Mouse (Mus musculus): ENCODE data around the gene Tekt1. TPM values are rescaled to one million over a fixed set of nuclear protein-coding genes. Genes with fewer than 3 reads are reported as not detected.

Tekt1 gene
- polyA plus RNA-seq, 2 experiments, result not detected

DNA sequence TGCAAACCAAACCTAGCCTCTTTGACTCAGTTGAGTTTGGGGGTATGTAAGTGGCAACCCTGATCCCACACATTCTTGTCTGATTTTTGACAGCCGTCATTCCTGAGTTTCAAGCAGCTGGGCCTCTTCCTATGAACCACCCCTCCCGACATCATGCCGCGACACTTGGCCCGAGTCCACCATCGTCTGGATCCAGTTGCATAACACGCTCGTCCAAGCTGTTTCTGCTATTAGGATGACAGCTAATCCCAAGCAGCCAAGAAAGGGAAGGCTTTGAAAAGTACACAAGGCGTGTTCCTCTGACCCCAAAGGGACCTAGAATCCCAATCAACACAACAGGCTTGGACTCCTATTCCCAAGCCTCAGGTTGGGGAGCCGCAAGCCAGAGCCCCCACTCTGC is 34.8 kb upstream of the Tekt1 start:
- WGBS (ENCODE audit: insufficient replicate concordance), result 68% methylated on average over 10 of the region's 10 CpGs
- H3K27me3 ChIP-seq (ENCODE audit: control insufficient read depth, insufficient read depth, low read length), result no peaks in the 10 kb centered on the region
- H3K4me3 ChIP-seq (ENCODE audit: insufficient read depth in 1 of 2, low read depth in 2 of 2, low read length in 2 of 2), result no peak overlapping the region
- TF ChIP-seq CTCF (IDR thresholded peaks at IDR 0.05; ENCODE audit: low read depth), result no peak
- no peak for TF ChIP-seq EP300 (IDR thresholded peaks at IDR 0.05; ENCODE audit: low read depth)
- no peaks in the 10 kb centered on the region for H3K9me3 ChIP-seq (ENCODE audit: control insufficient read depth, low read length)
- 0 out of 4 replicates have a peak, but pooled peaks cover 0 to 2% of the 10 kb centered on the region in 2 experiments for H3K4me1 ChIP-seq (replicated peaks; ENCODE audit: control insufficient read depth in 2 of 2, insufficient read depth in 2 of 2, low read length in 1 of 2)
- no peaks in the 10 kb centered on the region for H3K36me3 ChIP-seq (replicated peaks; ENCODE audit: control insufficient read depth, insufficient read depth, low read depth)
- DNase-seq (ENCODE audit: low read depth in 3 of 3, low spot score in 3 of 3) (no peak), ATAC-seq (ENCODE audit: insufficient read depth) (no peak)
- H3K27ac ChIP-seq, result no peak overlapping the region
- H3K4me2 ChIP-seq (ENCODE audit: low read depth), result no peak overlapping the region
- no peak overlapping the region for H3K9ac ChIP-seq (replicated peaks)

DNA sequence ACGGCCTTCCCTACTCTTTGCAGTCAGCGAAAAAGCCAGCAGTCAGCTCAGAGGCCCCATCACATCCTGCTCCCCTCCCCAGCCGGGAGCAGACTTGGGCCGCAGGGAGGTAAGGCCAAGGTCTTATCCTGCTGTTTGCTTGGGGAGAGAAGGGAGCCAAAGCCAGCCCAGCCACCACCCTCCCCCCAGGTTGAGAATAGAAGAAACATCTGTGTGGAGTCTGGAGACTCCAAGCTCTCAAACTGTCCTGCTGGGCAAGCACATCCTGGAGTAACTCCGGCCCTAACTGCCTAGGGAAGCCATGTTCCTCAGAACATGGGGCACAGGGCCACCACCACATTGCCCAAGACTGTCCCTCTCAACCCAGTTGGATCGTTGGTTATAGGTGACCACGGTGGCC is 34.4 kb upstream of the Tekt1 start:
- DNase-seq (ENCODE audit: low read depth in 3 of 3, low spot score in 3 of 3) (no peak), ATAC-seq (ENCODE audit: insufficient read depth) (no peak)
- Histone ChIP-seq H3K4me3 (ENCODE audit: insufficient read depth in 1 of 2, low read depth in 2 of 2, low read length in 2 of 2) (no peak overlapping the region), H3K9ac (replicated peaks) (no peak overlapping the region), H3K4me2 (ENCODE audit: low read depth) (no peak overlapping the region), H3K27ac (no peak overlapping the region), H3K36me3 (replicated peaks; ENCODE audit: control insufficient read depth, insufficient read depth, low read depth) (no peaks in the 10 kb centered on the region), H3K9me3 (ENCODE audit: control insufficient read depth, low read length) (no peaks in the 10 kb centered on the region), H3K27me3 (ENCODE audit: control insufficient read depth, insufficient read depth, low read length) (no peaks in the 10 kb centered on the region), H3K4me1 (replicated peaks; ENCODE audit: control insufficient read depth in 2 of 2, insufficient read depth in 2 of 2, low read length in 1 of 2) (0 out of 4 replicates have a peak, but pooled peaks cover 0 to 2% of the 10 kb centered on the region in 2 experiments)
- TF ChIP-seq CTCF (IDR thresholded peaks at IDR 0.05; ENCODE audit: low read depth), result no peak
- TF ChIP-seq EP300 (IDR thresholded peaks at IDR 0.05; ENCODE audit: low read depth), result no peak
- WGBS (ENCODE audit: insufficient replicate concordance), result 61% methylated on average over 7 of the region's 7 CpGs

DNA sequence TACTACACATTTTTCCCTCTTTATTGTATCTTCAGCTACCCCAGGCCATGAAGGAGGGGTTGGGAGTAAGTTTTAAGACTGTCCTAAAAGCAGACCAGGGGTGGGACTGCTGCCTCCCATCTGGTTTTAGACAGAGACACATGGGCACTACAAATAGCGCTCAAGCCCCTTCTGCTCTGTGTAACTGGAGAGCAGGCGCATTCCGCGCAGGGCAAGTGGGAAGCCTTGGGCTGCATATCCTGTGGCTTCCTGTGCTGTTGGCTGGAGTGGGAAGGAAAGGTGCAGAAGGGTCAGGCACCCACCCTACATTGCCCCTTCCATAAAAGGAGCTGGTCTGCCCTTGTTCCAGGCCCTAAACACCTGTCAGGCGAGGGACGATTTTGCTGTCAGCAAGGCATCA is 33.4 kb upstream of the Tekt1 start:
- ATAC-seq (ENCODE audit: insufficient read depth) (no peak), DNase-seq (ENCODE audit: low read depth in 3 of 3, low spot score in 3 of 3) (no peak)
- Histone ChIP-seq H3K4me1 (replicated peaks; ENCODE audit: control insufficient read depth in 2 of 2, insufficient read depth in 2 of 2, low read length in 1 of 2) (0 out of 4 replicates have a peak, but pooled peaks cover 0 to 2% of the 10 kb centered on the region in 2 experiments), H3K27me3 (ENCODE audit: control insufficient read depth, insufficient read depth, low read length) (no peaks in the 10 kb centered on the region), H3K9ac (replicated peaks) (no peak overlapping the region), H3K4me2 (ENCODE audit: low read depth) (no peak overlapping the region), H3K4me3 (ENCODE audit: insufficient read depth in 1 of 2, low read depth in 2 of 2, low read length in 2 of 2) (no peak overlapping the region), H3K9me3 (ENCODE audit: control insufficient read depth, low read length) (no peaks in the 10 kb centered on the region), H3K36me3 (replicated peaks; ENCODE audit: control insufficient read depth, insufficient read depth, low read depth) (no peaks in the 10 kb centered on the region), H3K27ac (no peak overlapping the region)
- 76% methylated on average over 6 of the region's 6 CpGs for WGBS (ENCODE audit: insufficient replicate concordance)
- TF ChIP-seq EP300 (IDR thresholded peaks at IDR 0.05; ENCODE audit: low read depth), result no peak
- no peak for TF ChIP-seq CTCF (IDR thresholded peaks at IDR 0.05; ENCODE audit: low read depth)

DNA sequence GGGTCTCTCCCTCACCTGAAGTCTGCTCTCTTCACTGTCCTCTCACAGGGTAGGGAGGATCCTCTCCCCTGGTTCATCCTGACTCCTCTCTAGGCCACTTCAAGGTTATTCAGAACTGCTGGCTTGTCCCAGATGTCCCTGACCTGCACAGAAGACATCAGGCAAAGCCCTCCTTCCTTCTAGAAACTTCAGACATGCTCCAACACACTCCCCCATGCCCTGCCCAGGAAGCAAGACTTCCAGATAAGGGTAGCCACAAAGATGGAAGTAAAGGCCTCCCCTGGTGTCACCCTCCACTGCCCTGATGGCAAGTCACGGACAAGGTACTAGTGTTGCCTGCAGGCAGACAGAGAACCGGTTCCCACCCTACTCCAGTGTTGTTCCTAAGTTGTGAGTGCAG is 32.5 kb upstream of the Tekt1 start:
- no peaks in the 10 kb centered on the region for H3K27me3 ChIP-seq (ENCODE audit: control insufficient read depth, insufficient read depth, low read length)
- no peaks in the 10 kb centered on the region for H3K9me3 ChIP-seq (ENCODE audit: control insufficient read depth, low read length)
- ATAC-seq (ENCODE audit: insufficient read depth) (no peak), DNase-seq (ENCODE audit: low read depth in 3 of 3, low spot score in 3 of 3) (no peak)
- H3K9ac ChIP-seq (replicated peaks), result no peak overlapping the region
- H3K4me3 ChIP-seq (ENCODE audit: insufficient read depth in 1 of 2, low read depth in 2 of 2, low read length in 2 of 2), result no peak overlapping the region
- no peak for TF ChIP-seq CTCF (IDR thresholded peaks at IDR 0.05; ENCODE audit: low read depth)
- TF ChIP-seq EP300 (IDR thresholded peaks at IDR 0.05; ENCODE audit: low read depth), result no peak
- 33% methylated on average over 2 of the region's 2 CpGs for WGBS (ENCODE audit: insufficient replicate concordance)
- no peaks in the 10 kb centered on the region for H3K36me3 ChIP-seq (replicated peaks; ENCODE audit: control insufficient read depth, insufficient read depth, low read depth)
- H3K4me1 ChIP-seq (replicated peaks; ENCODE audit: control insufficient read depth in 2 of 2, insufficient read depth in 2 of 2, low read length in 1 of 2), result 0 out of 4 replicates have a peak, but pooled peaks cover 0 to 2% of the 10 kb centered on the region in 2 experiments
- H3K27ac ChIP-seq, result no peak overlapping the region
- no peak overlapping the region for H3K4me2 ChIP-seq (ENCODE audit: low read depth)

DNA sequence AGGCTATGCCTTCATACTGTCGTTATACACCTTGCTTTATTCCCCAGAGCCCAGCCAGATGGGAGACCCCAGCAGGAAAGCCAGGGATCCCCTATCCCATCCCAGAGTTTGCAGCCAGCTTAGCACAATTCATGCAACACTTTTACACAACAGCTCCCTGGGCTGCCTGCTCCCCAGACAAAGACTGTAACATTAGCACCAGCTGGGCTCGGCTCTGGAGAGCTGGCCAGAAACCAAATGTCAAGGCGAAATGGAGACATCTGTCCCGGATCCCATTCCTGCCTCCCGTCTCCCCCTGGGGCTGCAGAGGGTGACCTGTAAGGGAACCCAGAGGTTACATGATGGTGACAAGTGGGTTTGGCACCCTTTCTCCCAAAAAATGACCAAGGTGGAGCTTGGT is 31.4 kb upstream of the Tekt1 start:
- ATAC-seq (ENCODE audit: insufficient read depth), result no peak
- WGBS (ENCODE audit: insufficient replicate concordance), result 52% methylated on average over 5 of the region's 5 CpGs

More for the DNA sequence above, 31.4 kb upstream of the Tekt1 start:
- Histone ChIP-seq H3K27ac (no peak overlapping the region), H3K27me3 (ENCODE audit: control insufficient read depth, insufficient read depth, low read length) (no peaks in the 10 kb centered on the region), H3K36me3 (replicated peaks; ENCODE audit: control insufficient read depth, insufficient read depth, low read depth) (no peaks in the 10 kb centered on the region), H3K9ac (replicated peaks) (no peak overlapping the region), H3K9me3 (ENCODE audit: control insufficient read depth, low read length) (no peaks in the 10 kb centered on the region), H3K4me1 (replicated peaks; ENCODE audit: control insufficient read depth in 2 of 2, insufficient read depth in 2 of 2, low read length in 1 of 2) (0 out of 4 replicates have a peak, but pooled peaks cover 0 to 2% of the 10 kb centered on the region in 2 experiments), H3K4me2 (ENCODE audit: low read depth) (no peak overlapping the region), H3K4me3 (ENCODE audit: insufficient read depth in 1 of 2, low read depth in 2 of 2, low read length in 2 of 2) (no peak overlapping the region)
- DNase-seq (ENCODE audit: low read depth in 3 of 3, low spot score in 3 of 3), result no peak
- TF ChIP-seq CTCF (IDR thresholded peaks at IDR 0.05; ENCODE audit: low read depth), result no peak
- no peak for TF ChIP-seq EP300 (IDR thresholded peaks at IDR 0.05; ENCODE audit: low read depth)

All from liver, embryonic 14.5 days (tissue).